12 mouse cellular contexts compared by ENCODE assay signal in the genomic region with DNA sequence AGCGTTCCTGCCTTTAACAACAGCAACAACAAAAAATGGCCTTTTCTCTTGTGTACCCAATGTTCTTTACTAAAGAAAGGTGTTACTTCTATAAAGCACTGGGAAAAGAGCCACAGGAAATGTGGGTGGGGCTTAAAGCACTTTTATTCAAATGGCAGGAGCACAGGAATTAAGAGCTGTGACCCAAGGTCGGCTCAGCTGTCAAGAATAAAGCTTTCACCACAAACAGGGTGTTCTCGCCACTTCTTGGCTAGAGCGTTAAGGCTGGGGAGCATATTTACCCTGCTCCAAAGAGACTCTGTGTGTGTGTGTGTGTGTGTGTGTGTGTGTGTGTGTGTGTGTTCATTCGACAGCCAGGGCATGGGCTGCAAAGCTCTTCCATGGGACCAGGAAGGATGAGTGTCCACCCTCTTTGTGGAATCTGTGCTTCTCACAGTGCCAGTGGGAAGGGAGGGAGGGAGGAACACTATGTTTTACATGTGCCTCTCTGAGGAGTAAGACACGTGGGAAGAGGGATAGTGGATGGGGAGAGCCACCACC.
DNase-seq lines count a peak whose midpoint lies in the region; ATAC-seq and TF ChIP-seq lines count a peak whose summit lies in the region.
"Had no signal": no experiment of that assay in that cellular context is flagged by ENCODE, and none has a peak within 500 bp of the region (broad histone marks: within the 10 kb centered on the region; RNA-seq: fewer than 3 reads in every experiment).

No protein-coding gene starts in this region.

- no peaks in the 10 kb centered on the region for H3K36me3 ChIP-seq in heart, embryonic 14.5 days (ENCODE audit: control insufficient read depth, insufficient read depth, low read length)
- H3K36me3 ChIP-seq in midbrain, postnatal 0 days (ENCODE audit: insufficient read depth, low read length) = no peaks in the 10 kb centered on the region
- no peaks in the 10 kb centered on the region for H3K36me3 ChIP-seq in midbrain, embryonic 16.5 days (ENCODE audit: control insufficient read depth, insufficient read depth, low read length)
- H3K36me3 ChIP-seq in kidney, postnatal 0 days (ENCODE audit: insufficient read depth, low read length) = no peaks in the 10 kb centered on the region
- no peaks in the 10 kb centered on the region for H3K36me3 ChIP-seq in stomach, embryonic 15.5 days

- peak overlapping the region; percentile 14 to 60; a peak in 2 of 4 replicates for H3K27ac ChIP-seq in heart, embryonic 14.5 days (replicated peaks in 1 of 2; ENCODE audit: control insufficient read depth in 1 of 2, insufficient read depth in 1 of 2, low read depth in 2 of 2, low read length in 2 of 2)
- peak overlapping the region; percentile 51; the same call in 1 of the 2 replicates for H3K27ac ChIP-seq in midbrain, postnatal 0 days (ENCODE audit: low read depth, low read length)
- H3K27ac ChIP-seq in midbrain, embryonic 16.5 days (ENCODE audit: low read length) = no peak overlapping the region
- H3K27ac ChIP-seq in kidney, postnatal 0 days = no peak overlapping the region
- H3K27ac ChIP-seq in stomach, embryonic 15.5 days = peak overlapping the region; percentile 31; the same call in 1 of the 2 replicates
- H3K27ac ChIP-seq: hindbrain, embryonic 10.5 days; midbrain, embryonic 12.5 days had no signal

- WGBS in heart, embryonic 14.5 days = 28% methylated on average over 6 of the region's 6 CpGs
- WGBS in midbrain, postnatal 0 days = 31% methylated on average over 6 of the region's 6 CpGs
- WGBS in midbrain, embryonic 16.5 days = 32% methylated on average over 6 of the region's 6 CpGs
- WGBS in kidney, postnatal 0 days = 25% methylated on average over 6 of the region's 6 CpGs
- 33% methylated on average over 6 of the region's 6 CpGs for WGBS in stomach, embryonic 15.5 days

- H3K9ac ChIP-seq in heart, embryonic 14.5 days (ENCODE audit: low read length) = no peak overlapping the region
- H3K9ac ChIP-seq in midbrain, postnatal 0 days (replicated peaks; ENCODE audit: low read length, poor library complexity, severe bottlenecking) = no peak overlapping the region
- no peak overlapping the region for H3K9ac ChIP-seq in midbrain, embryonic 16.5 days (ENCODE audit: low read depth, low read length)
- H3K9ac ChIP-seq in kidney, postnatal 0 days (ENCODE audit: low read depth, low read length) = no peak overlapping the region
- H3K9ac ChIP-seq in stomach, embryonic 15.5 days = no peak overlapping the region
- H3K9ac ChIP-seq: midbrain, embryonic 12.5 days had no signal

- ATAC-seq in heart, embryonic 14.5 days (ENCODE audit: insufficient number of reproducible peaks, insufficient read depth, low FRiP score, low read depth) = no peak
- no peak for ATAC-seq in midbrain, postnatal 0 days (ENCODE audit: low FRiP score)
- ATAC-seq in midbrain, embryonic 16.5 days = no peak
- ATAC-seq in kidney, postnatal 0 days (replicated peaks; ENCODE audit: low FRiP score, low read depth) = no peak
- ATAC-seq in stomach, embryonic 15.5 days (ENCODE audit: insufficient read depth, low FRiP score, low read depth) = no peak
- ATAC-seq in CD4-positive, CD25-positive, alpha-beta regulatory T cell, adult 4 months = no peak

- H3K4me1 ChIP-seq in heart, embryonic 14.5 days (ENCODE audit: control insufficient read depth in 2 of 2, insufficient read depth in 2 of 2, low read length in 2 of 2) = peaks cover 29 to 61% of the 10 kb centered on the region in 2 experiments
- H3K4me1 ChIP-seq in midbrain, postnatal 0 days (ENCODE audit: insufficient read depth, low read length) = peaks cover 15% of the 10 kb centered on the region; the same call in 1 of the 2 replicates
- H3K4me1 ChIP-seq in midbrain, embryonic 16.5 days (ENCODE audit: control insufficient read depth, insufficient read depth, low read length) = peaks cover 18% of the 10 kb centered on the region
- peaks cover 23% of the 10 kb centered on the region for H3K4me1 ChIP-seq in kidney, postnatal 0 days (replicated peaks; ENCODE audit: insufficient read depth, low read length)
- H3K4me1 ChIP-seq in stomach, embryonic 15.5 days = peaks cover 44% of the 10 kb centered on the region

- no peak overlapping the region for H3K4me3 ChIP-seq in heart, embryonic 14.5 days (ENCODE audit: control insufficient read depth in 1 of 2, insufficient read depth in 1 of 2, low read depth in 1 of 2, low read length in 2 of 2)
- no peak overlapping the region for H3K4me3 ChIP-seq in midbrain, postnatal 0 days (ENCODE audit: low read depth, low read length)
- no peak overlapping the region for H3K4me3 ChIP-seq in midbrain, embryonic 16.5 days (ENCODE audit: low read depth, low read length)
- no peak overlapping the region for H3K4me3 ChIP-seq in kidney, postnatal 0 days (replicated peaks; ENCODE audit: low read depth, low read length)
- no peak overlapping the region for H3K4me3 ChIP-seq in stomach, embryonic 15.5 days (replicated peaks)
- H3K4me3 ChIP-seq: hindbrain, embryonic 10.5 days; midbrain, embryonic 12.5 days had no signal

- H3K9me3 ChIP-seq in heart, embryonic 14.5 days (ENCODE audit: control insufficient read depth, low read length) = no peaks in the 10 kb centered on the region
- no peaks in the 10 kb centered on the region for H3K9me3 ChIP-seq in midbrain, postnatal 0 days (ENCODE audit: low read length)
- no peaks in the 10 kb centered on the region for H3K9me3 ChIP-seq in midbrain, embryonic 16.5 days (replicated peaks; ENCODE audit: control insufficient read depth, low read length, poor library complexity, severe bottlenecking)
- no peaks in the 10 kb centered on the region for H3K9me3 ChIP-seq in kidney, postnatal 0 days (replicated peaks; ENCODE audit: low read length)
- H3K9me3 ChIP-seq in stomach, embryonic 15.5 days = no peaks in the 10 kb centered on the region
- H3K9me3 ChIP-seq: G1E; hindbrain, embryonic 10.5 days; midbrain, embryonic 12.5 days had no signal

- no peaks in the 10 kb centered on the region for H3K27me3 ChIP-seq in heart, embryonic 14.5 days (ENCODE audit: control insufficient read depth, insufficient read depth, low read length)
- H3K27me3 ChIP-seq in midbrain, postnatal 0 days (ENCODE audit: insufficient read depth, low read length) = no peaks in the 10 kb centered on the region
- H3K27me3 ChIP-seq in midbrain, embryonic 16.5 days (ENCODE audit: control insufficient read depth, insufficient read depth, low read depth, low read length) = no peaks in the 10 kb centered on the region
- H3K27me3 ChIP-seq in kidney, postnatal 0 days (ENCODE audit: insufficient read depth, low read length) = no peaks in the 10 kb centered on the region
- no peaks in the 10 kb centered on the region for H3K27me3 ChIP-seq in stomach, embryonic 15.5 days (replicated peaks)
- H3K27me3 ChIP-seq: midbrain, embryonic 12.5 days had no signal

- H3K4me2 ChIP-seq in heart, embryonic 14.5 days (ENCODE audit: low read length) = no peak overlapping the region
- H3K4me2 ChIP-seq in midbrain, postnatal 0 days (ENCODE audit: low read depth, low read length, poor library complexity, severe bottlenecking) = no peak overlapping the region
- no peak overlapping the region for H3K4me2 ChIP-seq in midbrain, embryonic 16.5 days (ENCODE audit: low read length)
- no peak overlapping the region for H3K4me2 ChIP-seq in kidney, postnatal 0 days (ENCODE audit: low read length)
- no peak overlapping the region for H3K4me2 ChIP-seq in stomach, embryonic 15.5 days
- H3K4me2 ChIP-seq: midbrain, embryonic 12.5 days had no signal

- TF ChIP-seq CTCF in midbrain, postnatal 0 days (IDR thresholded peaks at IDR 0.05) = no peak
- no peak for TF ChIP-seq CTCF in kidney, postnatal 0 days (IDR thresholded peaks at IDR 0.05; ENCODE audit: low read depth)

- no peak for DNase-seq in heart, postnatal 4 days
- DNase-seq in midbrain, postnatal 0 days (ENCODE audit: low spot score) = peak; percentile 28
- DNase-seq in kidney, postnatal 0 days (ENCODE audit: low spot score) = peak; percentile 62
- DNase-seq in cerebellum, postnatal 25 days = no peak
- DNase-seq: thymus, postnatal 36 days had no signal

Comparison
In these comparisons a context has a peak if more than half of its experiments do, and no peak if none do; other contexts are left out.
1. H3K27ac ChIP-seq: peak in heart, embryonic 14.5 days (2 of 2), midbrain, postnatal 0 days (single experiment) and stomach, embryonic 15.5 days (single experiment); none in midbrain, embryonic 16.5 days (single experiment) and kidney, postnatal 0 days (single experiment).
2. DNase-seq: peak in midbrain, postnatal 0 days (single experiment) and kidney, postnatal 0 days (single experiment); none in heart, postnatal 4 days (single experiment) and cerebellum, postnatal 25 days (0 of 2).